Mouse (Mus musculus): Measurements from ENCODE around the gene 4930519P11Rik.

Gene 4930519P11Rik

GRCm38 (mm10) chr2:154583906-154584872 lies 29.0 kb downstream of the 4930519P11Rik start:
- no peak for DNase-seq (ENCODE audit: low spot score)

- DNase-seq (ENCODE audit: low spot score), result no peak
These were observed 31.8 kb downstream of the 4930519P11Rik start for GRCm38 (mm10) chr2:154581421-154581820.

- no peak for DNase-seq (ENCODE audit: low spot score)
These were observed 32.7 kb downstream of the 4930519P11Rik start for GRCm38 (mm10) chr2:154580586-154580985.

- no peak for DNase-seq (ENCODE audit: low spot score)
These were observed 35.5 kb downstream of the 4930519P11Rik start for GRCm38 (mm10) chr2:154577744-154578067.

- no peak for DNase-seq (ENCODE audit: low spot score)
These were observed 36.1 kb downstream of the 4930519P11Rik start for GRCm38 (mm10) chr2:154576876-154577743.

GRCm38 (mm10) chr2:154574271-154574670 lies 39.0 kb downstream of the 4930519P11Rik start:
- DNase-seq (ENCODE audit: low spot score), result no peak

GRCm38 (mm10) chr2:154572996-154573395 lies 40.2 kb downstream of the 4930519P11Rik start:
- DNase-seq (ENCODE audit: low spot score), result no peak

GRCm38 (mm10) chr2:154571976-154572375 lies 41.3 kb downstream of the 4930519P11Rik start:
- no peak for DNase-seq (ENCODE audit: low spot score)

GRCm38 (mm10) chr2:154571266-154571665 lies 42.0 kb downstream of the 4930519P11Rik start:
- DNase-seq (ENCODE audit: low spot score), result no peak

- DNase-seq (ENCODE audit: low spot score), result no peak
These were observed 42.6 kb downstream of the 4930519P11Rik start for GRCm38 (mm10) chr2:154570666-154571065.

- DNase-seq (ENCODE audit: low spot score), result peak; percentile 96
These were observed 43.4 kb downstream of the 4930519P11Rik start, which contains the start of gene E2f1 for GRCm38 (mm10) chr2:154569836-154570286. E2f1 (minus strand) TSS chr2:154569892.

- peak; percentile 73 for DNase-seq (ENCODE audit: low spot score)
These were observed 44.0 kb downstream of the 4930519P11Rik start for GRCm38 (mm10) chr2:154569071-154569748.

- peak; percentile 24 for DNase-seq (ENCODE audit: low spot score)
These were observed 44.7 kb downstream of the 4930519P11Rik start for GRCm38 (mm10) chr2:154568329-154569070.

- DNase-seq (ENCODE audit: low spot score), result no peak
These were observed 45.5 kb downstream of the 4930519P11Rik start for GRCm38 (mm10) chr2:154567766-154568165.

- no peak for DNase-seq (ENCODE audit: low spot score)
These were observed 46.6 kb downstream of the 4930519P11Rik start for GRCm38 (mm10) chr2:154566641-154567040.

- no peak for DNase-seq (ENCODE audit: low spot score)
These were observed 47.7 kb downstream of the 4930519P11Rik start for GRCm38 (mm10) chr2:154565562-154565961.

GRCm38 (mm10) chr2:154563612-154564170 lies 49.5 kb downstream of the 4930519P11Rik start:
- DNase-seq (ENCODE audit: low spot score), result no peak
